Mouse (Mus musculus) C2C12 (cell line): ENCODE measurements at regions not wholly inside any gene's neighbourhood (a gene's known extent, or its start where the extent isn't known, plus 50 kb on each side); places are given as distances from the start of the nearest gene placed in this dataset.
"Not testable (repeated sequence)": the region's sequence is repeated elsewhere in the genome, so short reads cannot be mapped to it uniquely, and the experiment has no call there.

Experiments
- H3K27me3 ChIP-seq: one replicate; pipeline ENCODE4 v1.6.1; 2011; ENCODE audit not compliant: control insufficient read depth, insufficient read depth, insufficient read length
- H3K36me3 ChIP-seq: one replicate; pipeline ENCODE4 v1.6.1; 2011; ENCODE audit not compliant: control insufficient read depth, insufficient read depth
- H3K4me3 ChIP-seq: one replicate; pipeline ENCODE4 v1.5.1; 2011; ENCODE audit warnings: mild to moderate bottlenecking, control low read depth; ENCODE audit not compliant: poor library complexity, insufficient read depth, severe bottlenecking
- H3K79me2 ChIP-seq: one replicate; pipeline ENCODE4 v1.6.1; 2011; ENCODE audit not compliant: control insufficient read depth, insufficient read depth
- H3K79me3 ChIP-seq: one replicate; pipeline ENCODE4 v1.6.1; 2011; ENCODE audit warnings: low read depth, control low read depth
- H3ac ChIP-seq: one replicate; pipeline ENCODE3; 2011; ENCODE audit warnings: low read depth; ENCODE audit not compliant: control insufficient read depth, insufficient read length
- CEBPB ChIP-seq: IDR thresholded peaks from one replicate; pipeline ENCODE4 v1.6.1; 2011; ENCODE audit warnings: low read depth, mild to moderate bottlenecking, control low read depth, moderate library complexity
- CTCF ChIP-seq: IDR thresholded peaks from one replicate; pipeline ENCODE4 v1.5.1; 2011; ENCODE audit not compliant: control insufficient read depth, insufficient read depth, insufficient read length
- FOSL1 ChIP-seq: IDR thresholded peaks from one replicate; pipeline ENCODE4 v1.8.0; 2011; ENCODE audit warnings: mild to moderate bottlenecking, low read length; ENCODE audit not compliant: poor library complexity, insufficient read depth, severe bottlenecking
- MAX ChIP-seq: IDR thresholded peaks from one replicate; pipeline ENCODE4 v1.6.1; 2011; ENCODE audit warnings: mild to moderate bottlenecking, control low read depth
- MYOD1 ChIP-seq: IDR thresholded peaks from one replicate; pipeline ENCODE4 v1.6.1; 2011; ENCODE audit warnings: low read depth; ENCODE audit not compliant: control insufficient read depth, insufficient read length
- MYOG ChIP-seq: IDR thresholded peaks from one replicate; pipeline ENCODE4 v1.6.1; 2011; ENCODE audit not compliant: control insufficient read depth, insufficient read length; ENCODE audit errors: extremely low read depth
- USF1 ChIP-seq: IDR thresholded peaks from one replicate; pipeline ENCODE4 v1.6.1; 2011; ENCODE audit warnings: low read depth, mild to moderate bottlenecking, control low read depth, moderate library complexity

GRCm38 (mm10) chr15:16909396-16909795, 180.8 kb downstream of the Cdh9 start:
- Histone ChIP-seq H3ac (no peak overlapping the region), H3K27me3 (no peaks in the 10 kb centered on the region), H3K79me2 (no peaks in the 10 kb centered on the region), H3K79me3 (no peaks in the 10 kb centered on the region), H3K4me3 (no peak overlapping the region), H3K36me3 (no peaks in the 10 kb centered on the region)
- TF ChIP-seq MYOD1 (no peak), MAX (no peak), MYOG (no peak), CEBPB (no peak), FOSL1 (no peak), USF1 (no peak), CTCF (no peak)

GRCm38 (mm10) chr15:16909941-16910340, 181.4 kb downstream of the Cdh9 start:
- not testable (repeated sequence) for H3K79me2 ChIP-seq, H3K4me3 ChIP-seq, H3K36me3 ChIP-seq, H3K79me3 ChIP-seq, H3ac ChIP-seq, H3K27me3 ChIP-seq

GRCm38 (mm10) chr15:16914966-16915569, 186.5 kb downstream of the Cdh9 start:
- TF ChIP-seq CEBPB (no peak), FOSL1 (no peak), MAX (no peak), USF1 (no peak), CTCF (no peak), MYOD1 (no peak), MYOG (no peak)
- no peak overlapping the region for H3K4me3 ChIP-seq

GRCm38 (mm10) chr15:16923246-16923645, 194.7 kb downstream of the Cdh9 start:
- Histone ChIP-seq H3K36me3 (no peaks in the 10 kb centered on the region), H3K79me2 (no peaks in the 10 kb centered on the region), H3K27me3 (no peaks in the 10 kb centered on the region), H3ac (no peak overlapping the region), H3K4me3 (no peak overlapping the region), H3K79me3 (no peaks in the 10 kb centered on the region)
- TF ChIP-seq MYOG: no peak
- no peak for TF ChIP-seq USF1
- no peak for TF ChIP-seq MAX
- TF ChIP-seq CEBPB: no peak
- no peak for TF ChIP-seq FOSL1
- TF ChIP-seq MYOD1: no peak
- TF ChIP-seq CTCF: no peak

More at GRCm38 (mm10) chr15:16914966-16915569, 186.5 kb downstream of the Cdh9 start:
- Histone ChIP-seq H3K79me2 (no peaks in the 10 kb centered on the region), H3K79me3 (no peaks in the 10 kb centered on the region), H3ac (no peak overlapping the region), H3K27me3 (no peaks in the 10 kb centered on the region), H3K36me3 (no peaks in the 10 kb centered on the region)

GRCm38 (mm10) chr15:16933137-16933677, 204.7 kb downstream of the Cdh9 start:
- Histone ChIP-seq H3K4me3 (no peak overlapping the region), H3K36me3 (no peaks in the 10 kb centered on the region), H3K79me3 (no peaks in the 10 kb centered on the region), H3K27me3 (no peaks in the 10 kb centered on the region), H3K79me2 (no peaks in the 10 kb centered on the region), H3ac (no peak overlapping the region)
- TF ChIP-seq MYOG: no peak
- TF ChIP-seq MYOD1: peak; percentile 4

GRCm38 (mm10) chr15:16934438-16934837, 205.9 kb downstream of the Cdh9 start:
- no peak overlapping the region for H3ac ChIP-seq
- H3K27me3 ChIP-seq: no peaks in the 10 kb centered on the region
- no peak overlapping the region for H3K4me3 ChIP-seq
- no peak for TF ChIP-seq USF1
- TF ChIP-seq CTCF: no peak
- no peaks in the 10 kb centered on the region for H3K79me2 ChIP-seq
- no peaks in the 10 kb centered on the region for H3K79me3 ChIP-seq
- no peaks in the 10 kb centered on the region for H3K36me3 ChIP-seq

GRCm38 (mm10) chr15:16975821-16976220, 247.3 kb downstream of the Cdh9 start:
- H3K4me3 ChIP-seq, H3K27me3 ChIP-seq, H3K79me2 ChIP-seq, H3ac ChIP-seq, H3K79me3 ChIP-seq, H3K36me3 ChIP-seq: not testable (repeated sequence)
